Mouse (Mus musculus) erythroblast, adult 5-6 weeks (primary cell): Measurements from ENCODE around the gene Zbtb46. TPM values are rescaled to one million over a fixed set of nuclear protein-coding genes. Genes with fewer than 3 reads are reported as not detected.
"Not testable (repeated sequence)": the region's sequence is repeated elsewhere in the genome, so short reads cannot be mapped to it uniquely, and the experiment has no call there.

Experiments
- ATAC-seq: replicated peaks from 2 replicates; pipeline ENCODE4 v1.8.0; 2016; ENCODE audit warnings: moderate number of reproducible peaks, mild to moderate bottlenecking, moderate TSS enrichment, inconsistent platforms; ENCODE audit not compliant: poor library complexity, low FRiP score, severe bottlenecking
- total RNA-seq, 2 experiments: library from RNA; stranded (forward) in 1 of 2; stranded (reverse) in 1 of 2; fragments of 150-400 nt in 1 of 2; fragments of 200-764, 138-1000 nt in 1 of 2; gene quantifications; 2 replicates each; pipeline versions ENCODE4 v1.2.3 to v1.2.4; 2015 to 2017; ENCODE audit warnings: low replicate concordance in 2 of 2

The Zbtb46 gene
- 1.9 and 2.9 TPM in 2 replicates for total RNA-seq (2015; ENCODE audit: low replicate concordance)
- 5.4 and 6.2 TPM in 2 replicates for total RNA-seq (2017; ENCODE audit: low replicate concordance)

- peak; percentile 31 for ATAC-seq
These were observed at the start of gene Zbtb46 for GRCm38 (mm10) chr2:181459153-181459672. Zbtb46 (minus strand) TSS chr2:181459426.

- ATAC-seq, result no peak
These were observed 39.4 kb upstream of the Zbtb46 start for GRCm38 (mm10) chr2:181498644-181499043.

- ATAC-seq, result peak; percentile 87
These were observed 38.3 kb upstream of the Zbtb46 start for GRCm38 (mm10) chr2:181497548-181497875.

- peak; percentile 89 for ATAC-seq
These were observed 37.8 kb upstream of the Zbtb46 start, which contains the start of gene Tpd52l2 for GRCm38 (mm10) chr2:181496831-181497547. Tpd52l2 (plus strand) TSS chr2:181497142.

- peak; percentile 49 for ATAC-seq
These were observed 37.1 kb upstream of the Zbtb46 start for GRCm38 (mm10) chr2:181496281-181496680.

- ATAC-seq, result not testable (repeated sequence)
These were observed 36.6 kb upstream of the Zbtb46 start for GRCm38 (mm10) chr2:181495845-181496244.

- ATAC-seq, result no peak
These were observed 35.2 kb upstream of the Zbtb46 start for GRCm38 (mm10) chr2:181494266-181494945.

GRCm38 (mm10) chr2:181493156-181493927 lies 34.1 kb upstream of the Zbtb46 start, which contains the start of gene Abhd16b:
Abhd16b (plus strand) TSS chr2:181493206.
- ATAC-seq, result no peak

- ATAC-seq, result no peak
These were observed 33.0 kb upstream of the Zbtb46 start for GRCm38 (mm10) chr2:181492206-181492605.

- ATAC-seq, result peak; percentile 73
These were observed 32.4 kb upstream of the Zbtb46 start for GRCm38 (mm10) chr2:181491432-181492205.

GRCm38 (mm10) chr2:181487338-181488277 lies 28.4 kb upstream of the Zbtb46 start:
- no peak for ATAC-seq

GRCm38 (mm10) chr2:181485741-181486140 lies 26.5 kb upstream of the Zbtb46 start:
- no peak for ATAC-seq

GRCm38 (mm10) chr2:181484456-181485233 lies 25.4 kb upstream of the Zbtb46 start:
- ATAC-seq, result no peak

- ATAC-seq, result peak; percentile 57
These were observed 24.5 kb upstream of the Zbtb46 start for GRCm38 (mm10) chr2:181483562-181484318.

- no peak for ATAC-seq
These were observed 23.9 kb upstream of the Zbtb46 start for GRCm38 (mm10) chr2:181483120-181483519.

GRCm38 (mm10) chr2:181472256-181472827 lies 13.1 kb upstream of the Zbtb46 start:
- ATAC-seq, result no peak

- ATAC-seq, result no peak
These were observed 12.0 kb upstream of the Zbtb46 start for GRCm38 (mm10) chr2:181471246-181471645.
